Mouse (Mus musculus) midbrain, embryonic 10.5 days (tissue): Measurements from ENCODE around the gene Gpr15. TPM values are rescaled to one million over a fixed set of nuclear protein-coding genes. Genes with fewer than 3 reads are reported as not detected.

ENCODE experiments used
- DNase-seq: peaks from one replicate; pipeline ENCODE4 v3.0.0-alpha.2; 2017; ENCODE audit warnings: low spot score
- H3K27ac ChIP-seq: fragments of 300-500 bp; sonication (generic); replicated peaks from 2 replicates; pipeline ENCODE4 v1.5.1; 2016; ENCODE audit warnings: mild to moderate bottlenecking
- H3K27me3 ChIP-seq: fragments of 300-500 bp; sonication (generic); 2 replicates; pipeline ENCODE4 v1.6.1; 2016; ENCODE audit warnings: low read depth, mild to moderate bottlenecking; ENCODE audit not compliant: poor library complexity, severe bottlenecking
- H3K36me3 ChIP-seq: fragments of 300-500 bp; sonication (generic); 2 replicates; pipeline ENCODE4 v1.6.1; 2016; ENCODE audit warnings: mild to moderate bottlenecking, moderate library complexity
- H3K4me1 ChIP-seq: fragments of 300-500 bp; sonication (generic); 2 replicates; pipeline ENCODE4 v1.6.1; 2016
- H3K4me3 ChIP-seq: fragments of 300-500 bp; sonication (generic); 2 replicates; pipeline ENCODE4 v1.5.1; 2016; ENCODE audit warnings: mild to moderate bottlenecking, moderate library complexity
- H3K9me3 ChIP-seq: fragments of 300-500 bp; sonication (generic); replicated peaks from 2 replicates; pipeline ENCODE4 v1.6.1; 2016; ENCODE audit warnings: mild to moderate bottlenecking
- WGBS: fragments of 180-500 bp; shearing (Covaris S2); methylation state at CpG from one replicate; pipeline ENCODE4 v1.1.7; 2016; 5-methylcytosine and 5-hydroxymethylcytosine counted together
- microRNA-seq: library from miRNA; unstranded; fragments of <30 nt; microRNA quantifications from one replicate; pipeline ENCODE4, GENCODE M21; 2017
- polyA plus RNA-seq: library from polyadenylated mRNA; unstranded; fragments of >200 nt; fragmentation: Nextera tagmentation; extraction: Ambion mirVana; gene quantifications from 2 replicates; pipeline ENCODE4 v1.2.1, GENCODE M21; 2016

Gene Gpr15
- polyA plus RNA-seq, 1 experiment from 2014 or later: 0.09 TPM

DNA sequence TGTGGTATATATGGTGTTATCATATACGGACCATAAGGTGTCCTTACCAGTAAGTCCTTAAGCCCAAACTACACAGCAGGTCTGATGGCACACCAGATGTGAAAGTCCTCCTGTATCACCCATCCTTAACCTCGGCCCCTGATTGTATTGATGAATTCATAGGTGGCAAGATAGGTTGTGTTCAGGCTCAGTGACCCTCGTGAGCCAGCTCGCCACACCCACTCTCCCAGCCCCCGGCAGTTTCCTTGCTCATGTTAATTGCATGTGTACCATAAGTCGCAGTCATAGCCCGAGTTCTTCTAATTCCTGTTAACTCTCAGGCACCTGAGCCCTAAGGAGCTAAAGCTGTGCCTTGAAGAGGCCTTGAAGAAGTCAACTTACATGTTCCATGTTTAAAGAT, 42.7 kb downstream of the Gpr15 start:
- Histone ChIP-seq H3K4me1 (peaks cover 3% of the 10 kb centered on the region; the same call in 1 of the 2 replicates), H3K27ac (no peak overlapping the region), H3K27me3 (no peaks in the 10 kb centered on the region), H3K4me3 (no peak overlapping the region), H3K9me3 (no peaks in the 10 kb centered on the region), H3K36me3 (peaks cover 55% of the 10 kb centered on the region)
- WGBS: 90% methylated on average over 7 of the region's 7 CpGs
- DNase-seq: no peak

DNA sequence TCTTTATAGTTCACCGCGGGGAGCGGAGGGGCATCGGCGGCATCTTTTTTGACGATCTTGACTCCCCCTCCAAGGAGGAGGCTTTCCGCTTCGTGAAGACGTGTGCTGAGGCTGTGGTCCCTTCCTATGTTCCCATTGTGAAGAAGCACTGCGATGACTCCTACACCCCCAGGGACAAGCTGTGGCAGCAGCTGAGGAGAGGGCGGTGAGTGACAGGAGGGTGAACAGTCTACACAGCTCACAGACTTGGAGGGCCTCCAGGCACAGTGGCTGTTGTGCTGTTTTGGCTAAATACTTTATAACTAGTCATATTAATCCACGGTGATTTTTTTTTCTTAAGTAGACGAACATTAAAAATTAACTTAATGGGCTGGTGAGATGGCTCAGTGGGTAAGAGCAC, 43.6 kb downstream of the Gpr15 start:
- DNase-seq: no peak
- WGBS: 95% methylated on average over 13 of the region's 13 CpGs
- no peaks in the 10 kb centered on the region for H3K9me3 ChIP-seq
- no peaks in the 10 kb centered on the region for H3K27me3 ChIP-seq
- peaks cover 8% of the 10 kb centered on the region for H3K4me1 ChIP-seq
- H3K36me3 ChIP-seq: peaks cover 50% of the 10 kb centered on the region
- no peak overlapping the region for H3K27ac ChIP-seq
- no peak overlapping the region for H3K4me3 ChIP-seq

- WGBS: 94% methylated on average over 15 of the region's 15 CpGs
- Histone ChIP-seq H3K4me1 (peaks cover 15% of the 10 kb centered on the region), H3K4me3 (no peak overlapping the region), H3K9me3 (no peaks in the 10 kb centered on the region), H3K27me3 (0 out of 2 replicates have a peak, but pooled peaks cover 4% of the 10 kb centered on the region), H3K36me3 (peaks cover 50% of the 10 kb centered on the region), H3K27ac (no peak overlapping the region)
- DNase-seq: no peak
These were observed 45.0 kb downstream of the Gpr15 start for GRCm38 (mm10) chr16:58673811-58674410.

GRCm38 (mm10) chr16:58672396-58672795, 46.5 kb downstream of the Gpr15 start:
- Histone ChIP-seq H3K27me3 (0 out of 2 replicates have a peak, but pooled peaks cover 4% of the 10 kb centered on the region), H3K9me3 (no peaks in the 10 kb centered on the region), H3K4me1 (peaks cover 15% of the 10 kb centered on the region), H3K27ac (no peak overlapping the region), H3K36me3 (peaks cover 37% of the 10 kb centered on the region), H3K4me3 (no peak overlapping the region)
- no peak for DNase-seq
- 94% methylated on average over 13 of the region's 13 CpGs for WGBS

DNA sequence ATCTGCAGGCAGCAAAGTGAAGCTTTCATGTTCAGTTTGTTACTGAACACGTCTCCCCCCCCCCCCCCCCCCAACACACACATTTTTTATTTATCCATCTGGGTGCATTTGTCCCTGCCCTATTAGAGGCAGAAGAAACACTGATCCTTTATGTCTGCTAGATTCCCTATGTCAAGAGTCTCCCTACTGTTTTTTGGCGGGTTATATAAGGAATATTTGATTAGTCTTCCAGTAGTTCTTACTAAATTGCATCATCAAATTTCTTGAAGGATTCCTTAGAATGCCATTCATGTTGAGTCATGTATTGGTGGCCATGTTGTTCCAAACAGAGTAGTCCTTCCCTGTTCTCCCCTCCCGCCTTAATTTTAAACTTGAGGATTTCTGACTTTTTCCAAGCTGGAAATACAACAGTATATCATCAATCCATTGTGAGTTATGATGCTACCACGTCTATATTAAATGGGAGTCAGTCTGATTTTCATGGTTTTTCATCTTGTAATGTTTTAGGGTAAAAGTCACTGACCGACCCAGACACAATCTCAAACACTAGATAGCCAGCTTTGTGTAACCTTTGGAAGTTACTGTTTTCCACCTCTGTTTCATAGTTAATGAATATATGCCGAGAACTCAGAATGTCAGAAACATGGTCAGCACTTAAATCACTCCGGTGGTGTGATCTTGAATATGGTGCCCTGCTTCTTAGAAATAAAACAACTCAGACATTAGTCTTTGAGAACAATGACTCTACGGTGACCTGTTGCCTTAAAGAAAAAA, 47.5 kb downstream of the Gpr15 start:
- H3K27me3 ChIP-seq: 0 out of 2 replicates have a peak, but pooled peaks cover 4% of the 10 kb centered on the region
- peaks cover 31% of the 10 kb centered on the region for H3K36me3 ChIP-seq
- H3K4me1 ChIP-seq: peaks cover 15% of the 10 kb centered on the region
- H3K27ac ChIP-seq: no peak overlapping the region
- no peaks in the 10 kb centered on the region for H3K9me3 ChIP-seq
- WGBS: 75% methylated on average over 8 of the region's 8 CpGs
- no peak for DNase-seq
- peak overlapping the region; percentile 93 for H3K4me3 ChIP-seq

GRCm38 (mm10) chr16:58670643-58671042, 48.2 kb downstream of the Gpr15 start:
- H3K9me3 ChIP-seq: no peaks in the 10 kb centered on the region
- peaks cover 25% of the 10 kb centered on the region for H3K36me3 ChIP-seq
- 0 out of 2 replicates have a peak, but pooled peaks cover 4% of the 10 kb centered on the region for H3K27me3 ChIP-seq
- no peak for DNase-seq
- WGBS: under 1% methylated on average over 25 of the region's 25 CpGs
- peaks cover 15% of the 10 kb centered on the region for H3K4me1 ChIP-seq
- peak overlapping the region; percentile 93 for H3K4me3 ChIP-seq
- H3K27ac ChIP-seq: peak overlapping the region; percentile 91

GRCm38 (mm10) chr16:58669917-58670630, 48.8 kb downstream of the Gpr15 start, which contains the start of gene Cpox:
Gene Cpox (plus strand): TSS chr16:58670292.
- under 1% methylated on average over 51 of the region's 51 CpGs for WGBS
- H3K27ac ChIP-seq: peak within 1 kb of the TSS; percentile 91
- H3K9me3 ChIP-seq: no peaks in the 10 kb centered on the region
- H3K36me3 ChIP-seq: peaks cover 22% of the 10 kb centered on the region
- peaks cover 15% of the 10 kb centered on the region for H3K4me1 ChIP-seq
- peak; percentile 84 for DNase-seq
- 0 out of 2 replicates have a peak, but pooled peaks cover 4% of the 10 kb centered on the region for H3K27me3 ChIP-seq
- peak within 1 kb of the TSS; percentile 93 for H3K4me3 ChIP-seq

- Histone ChIP-seq H3K9me3 (no peaks in the 10 kb centered on the region), H3K27me3 (0 out of 2 replicates have a peak, but pooled peaks cover 4% of the 10 kb centered on the region), H3K36me3 (peaks cover 13% of the 10 kb centered on the region), H3K4me1 (peaks cover 15% of the 10 kb centered on the region), H3K27ac (0 out of 2 replicates have a peak overlapping the region, but pooled peaks have one; percentile 91), H3K4me3 (peak overlapping the region; percentile 93; the same call in 1 of the 2 replicates)
- DNase-seq: no peak
- 66% methylated on average over 5 of the region's 5 CpGs for WGBS
These were observed 49.6 kb downstream of the Gpr15 start for GRCm38 (mm10) chr16:58669264-58669663.

- H3K9me3 ChIP-seq: no peaks in the 10 kb centered on the region
- 81% methylated on average over 3 of the region's 3 CpGs for WGBS
- 0 out of 2 replicates have a peak, but pooled peaks cover 4% of the 10 kb centered on the region for H3K27me3 ChIP-seq
- H3K27ac ChIP-seq: no peak overlapping the region
- peaks cover 15% of the 10 kb centered on the region for H3K4me1 ChIP-seq
- peaks cover 7% of the 10 kb centered on the region for H3K36me3 ChIP-seq
- DNase-seq: no peak
- H3K4me3 ChIP-seq: no peak overlapping the region
These were observed 50.3 kb downstream of the Gpr15 start for GRCm38 (mm10) chr16:58668586-58668985.

Small RNAs within 50 kb of the gene (microRNA-seq; reads per million reads assigned to microRNA genes)
- gene Gm27564: not detected

Other genes starting within 250 kb of the Gpr15 start
- gene St3gal6, start 194.8 kb downstream of the Gpr15 start, polyA plus RNA-seq: 9.3 and 12.5 TPM in 2 replicates
- not detected in 2 replicates for gene Gm813, start 102.1 kb downstream of the Gpr15 start, polyA plus RNA-seq
- not detected in 2 replicates for gene E330017A01Rik, start 80.3 kb downstream of the Gpr15 start, polyA plus RNA-seq
- gene Cpox, start 48.8 kb downstream of the Gpr15 start, polyA plus RNA-seq: 20.6 and 24.1 TPM in 2 replicates
- 104 and 115 TPM in 2 replicates for gene Cldnd1, start 8.8 kb upstream of the Gpr15 start, polyA plus RNA-seq
- not detected in 2 replicates for gene Olfr172, start 44.1 kb upstream of the Gpr15 start, polyA plus RNA-seq
- gene Olfr173, start 81.2 kb upstream of the Gpr15 start, polyA plus RNA-seq: not detected in 2 replicates
- gene Olfr175-ps1, start 107.7 kb upstream of the Gpr15 start, polyA plus RNA-seq: not detected in 2 replicates
- not detected in 2 replicates for gene Olfr177, start 155.7 kb upstream of the Gpr15 start, polyA plus RNA-seq
- not detected in 2 replicates for gene Olfr178, start 173.0 kb upstream of the Gpr15 start, polyA plus RNA-seq
- not detected in 2 replicates for gene Olfr181, start 209.7 kb upstream of the Gpr15 start, polyA plus RNA-seq
- not detected in 2 replicates for gene Olfr180, start 210.3 kb upstream of the Gpr15 start, polyA plus RNA-seq